Mouse (Mus musculus): ENCODE measurements at regions not wholly inside any gene's neighbourhood (a gene's known extent, or its start where the extent isn't known, plus 50 kb on each side); places are given as distances from the start of the nearest gene placed in this dataset.

DNA sequence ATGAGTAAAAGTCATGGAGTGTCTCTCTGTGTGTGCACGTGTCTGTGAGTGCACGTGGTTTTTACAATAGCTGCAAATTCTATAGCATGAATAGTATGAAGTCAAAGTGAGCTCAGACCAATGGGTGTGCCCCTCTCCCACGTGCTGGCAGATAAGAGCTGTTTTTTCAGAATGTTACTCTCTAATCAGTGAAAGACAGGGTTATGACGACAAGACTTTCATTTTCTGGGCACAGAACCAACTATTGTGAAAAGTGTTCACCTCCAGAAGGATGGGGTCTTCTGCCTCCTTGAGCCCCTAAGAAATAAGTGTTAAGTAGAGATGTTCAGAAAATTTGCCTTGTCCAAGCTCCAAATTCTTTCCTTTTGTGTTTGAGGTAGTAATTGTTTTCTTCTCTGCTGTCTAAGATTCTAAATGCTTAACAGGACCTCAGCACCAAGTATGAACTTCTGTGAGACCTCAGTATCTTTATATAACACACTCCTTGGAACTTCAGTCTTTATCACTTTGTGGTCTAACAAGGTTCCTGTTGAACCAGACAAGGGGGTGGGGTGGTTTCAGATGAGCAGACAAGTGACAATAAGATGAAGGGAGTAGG lies 182.8 kb upstream of the P2ry1 start:
- Histone ChIP-seq H3K9ac (ENCODE audit: low read depth, low read length) (no peak overlapping the region), H3K4me1 (replicated peaks; ENCODE audit: control insufficient read depth, insufficient read depth, low read length) (no peaks in the 10 kb centered on the region), H3K27ac (ENCODE audit: low read depth, low read length) (no peak overlapping the region), H3K4me3 (ENCODE audit: low read depth, low read length) (no peak overlapping the region), H3K36me3 (ENCODE audit: control insufficient read depth, insufficient read depth, low read length) (no peaks in the 10 kb centered on the region), H3K9me3 (ENCODE audit: control insufficient read depth, low read length) (no peaks in the 10 kb centered on the region), H3K27me3 (ENCODE audit: control insufficient read depth, insufficient read depth, low read length) (no peaks in the 10 kb centered on the region), H3K4me2 (replicated peaks; ENCODE audit: low read depth, low read length) (no peak overlapping the region)
- WGBS: 74% methylated on average over 4 of the region's 4 CpGs
- DNase-seq (ENCODE audit: low spot score): no peak
- ATAC-seq (ENCODE audit: low FRiP score): no peak

DNA sequence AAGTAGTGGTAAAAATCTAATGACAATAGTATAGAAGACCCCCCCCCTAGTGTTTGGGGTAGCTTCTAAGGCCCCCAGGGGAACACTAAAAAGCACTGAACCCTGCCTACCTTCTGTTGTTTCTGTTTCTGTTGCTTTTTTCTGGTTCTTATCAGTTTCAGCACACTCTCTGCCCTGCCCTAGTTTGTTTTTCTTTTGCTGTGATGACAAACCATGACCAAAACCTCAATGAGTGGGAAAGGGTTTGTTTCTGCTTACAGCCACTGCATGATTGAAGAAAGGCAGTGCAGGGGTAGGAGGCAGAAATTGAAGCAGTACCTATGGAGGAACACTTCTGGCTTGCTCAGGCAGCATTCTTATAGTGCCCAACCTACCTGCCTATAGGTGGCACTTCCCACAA lies 181.1 kb upstream of the P2ry1 start:
- H3K27ac ChIP-seq (ENCODE audit: low read depth, low read length): no peak overlapping the region
- H3K4me2 ChIP-seq (replicated peaks; ENCODE audit: low read depth, low read length): no peak overlapping the region
- H3K4me1 ChIP-seq (replicated peaks; ENCODE audit: control insufficient read depth, insufficient read depth, low read length): no peaks in the 10 kb centered on the region
- no peak overlapping the region for H3K9ac ChIP-seq (ENCODE audit: low read depth, low read length)
- H3K4me3 ChIP-seq (ENCODE audit: low read depth, low read length): no peak overlapping the region
- no peak for ATAC-seq (ENCODE audit: low FRiP score)
- DNase-seq (ENCODE audit: low spot score): no peak
- no peaks in the 10 kb centered on the region for H3K9me3 ChIP-seq (ENCODE audit: control insufficient read depth, low read length)
- no peaks in the 10 kb centered on the region for H3K27me3 ChIP-seq (ENCODE audit: control insufficient read depth, insufficient read depth, low read length)
- H3K36me3 ChIP-seq (ENCODE audit: control insufficient read depth, insufficient read depth, low read length): no peaks in the 10 kb centered on the region

DNA sequence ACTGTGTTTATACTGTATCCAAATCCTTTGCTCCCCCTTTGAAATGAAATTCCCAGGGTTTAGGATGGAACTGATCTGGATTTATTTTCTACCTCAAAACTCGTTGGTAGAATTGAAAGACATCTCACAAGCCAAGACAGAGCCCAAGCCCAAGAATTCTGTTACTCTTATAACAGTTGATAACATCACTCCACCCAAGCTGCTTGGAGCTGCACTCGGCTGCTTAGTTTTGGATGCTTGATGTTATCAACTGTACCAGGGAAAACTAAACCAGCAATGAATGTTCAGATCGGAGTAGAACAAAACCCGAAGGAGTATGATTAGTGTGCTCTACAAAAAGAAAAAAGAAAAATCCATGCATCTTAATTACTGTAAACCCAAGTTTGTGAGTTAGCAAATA lies 175.8 kb upstream of the P2ry1 start:
- no peaks in the 10 kb centered on the region for H3K27me3 ChIP-seq (ENCODE audit: control insufficient read depth, insufficient read depth, low read length)
- 84% methylated on average over 4 of the region's 4 CpGs for WGBS
- no peak overlapping the region for H3K4me3 ChIP-seq (ENCODE audit: low read depth, low read length)
- H3K36me3 ChIP-seq (ENCODE audit: control insufficient read depth, insufficient read depth, low read length): no peaks in the 10 kb centered on the region
- H3K4me1 ChIP-seq (replicated peaks; ENCODE audit: control insufficient read depth, insufficient read depth, low read length): no peaks in the 10 kb centered on the region
- no peak overlapping the region for H3K27ac ChIP-seq (ENCODE audit: low read depth, low read length)
- ATAC-seq (ENCODE audit: low FRiP score) (no peak), DNase-seq (ENCODE audit: low spot score) (no peak)
- H3K4me2 ChIP-seq (replicated peaks; ENCODE audit: low read depth, low read length): no peak overlapping the region
- no peaks in the 10 kb centered on the region for H3K9me3 ChIP-seq (ENCODE audit: control insufficient read depth, low read length)
- no peak overlapping the region for H3K9ac ChIP-seq (ENCODE audit: low read depth, low read length)

DNA sequence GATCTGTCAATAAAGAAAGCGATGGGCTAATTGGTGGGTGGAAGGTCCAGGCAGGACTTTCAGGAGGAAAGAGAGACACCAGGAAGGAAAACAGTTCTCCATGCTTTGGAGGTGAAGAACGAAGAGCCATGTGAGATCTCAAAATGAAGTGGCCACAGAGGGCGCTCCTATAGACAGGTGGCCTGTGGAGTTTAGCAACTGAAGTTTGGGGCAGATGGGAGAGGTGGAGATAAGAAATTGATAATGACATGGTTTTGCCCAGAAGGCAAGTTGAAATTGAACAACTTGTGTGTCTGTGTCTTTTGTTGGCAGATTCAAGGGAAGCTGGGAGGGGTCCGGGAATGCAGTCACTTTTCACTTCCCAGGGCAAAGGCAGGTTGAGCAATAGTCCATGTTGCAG lies 170.2 kb upstream of the P2ry1 start:
- WGBS: 81% methylated on average over 4 of the region's 4 CpGs
- no peak overlapping the region for H3K4me2 ChIP-seq (replicated peaks; ENCODE audit: low read depth, low read length)
- H3K9me3 ChIP-seq (ENCODE audit: control insufficient read depth, low read length): no peaks in the 10 kb centered on the region
- H3K9ac ChIP-seq (ENCODE audit: low read depth, low read length): no peak overlapping the region
- no peaks in the 10 kb centered on the region for H3K36me3 ChIP-seq (ENCODE audit: control insufficient read depth, insufficient read depth, low read length)
- H3K4me1 ChIP-seq (replicated peaks; ENCODE audit: control insufficient read depth, insufficient read depth, low read length): no peaks in the 10 kb centered on the region
- DNase-seq (ENCODE audit: low spot score) (no peak), ATAC-seq (ENCODE audit: low FRiP score) (no peak)
- no peaks in the 10 kb centered on the region for H3K27me3 ChIP-seq (ENCODE audit: control insufficient read depth, insufficient read depth, low read length)
- no peak overlapping the region for H3K4me3 ChIP-seq (ENCODE audit: low read depth, low read length)
- no peak overlapping the region for H3K27ac ChIP-seq (ENCODE audit: low read depth, low read length)

DNA sequence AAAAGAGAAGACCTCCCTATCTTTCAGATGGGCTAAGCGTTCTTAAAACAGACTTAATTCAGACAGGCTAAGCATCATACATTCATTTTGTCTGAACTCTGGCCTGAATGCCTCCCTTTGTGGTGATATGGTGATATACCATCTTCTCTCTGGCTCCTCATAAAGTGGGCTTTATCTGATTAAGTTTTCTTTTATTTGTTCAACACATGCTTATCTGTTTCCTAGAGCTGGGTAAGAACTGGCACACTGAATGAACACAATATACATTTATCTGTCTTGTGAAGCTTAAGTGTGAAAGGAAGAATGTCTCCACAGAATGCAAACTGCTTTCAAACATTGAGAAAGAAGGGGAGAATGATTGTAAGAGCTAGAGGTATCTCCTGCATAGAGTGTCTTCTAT lies 160.7 kb upstream of the P2ry1 start:
- DNase-seq (ENCODE audit: low spot score): no peak
- H3K4me2 ChIP-seq (replicated peaks; ENCODE audit: low read depth, low read length): no peak overlapping the region
- no peaks in the 10 kb centered on the region for H3K4me1 ChIP-seq (replicated peaks; ENCODE audit: control insufficient read depth, insufficient read depth, low read length)
- no peak overlapping the region for H3K4me3 ChIP-seq (ENCODE audit: low read depth, low read length)
- ATAC-seq (ENCODE audit: low FRiP score): no peak
- no peaks in the 10 kb centered on the region for H3K9me3 ChIP-seq (ENCODE audit: control insufficient read depth, low read length)
- H3K27ac ChIP-seq (ENCODE audit: low read depth, low read length): no peak overlapping the region
- H3K9ac ChIP-seq (ENCODE audit: low read depth, low read length): no peak overlapping the region
- 97% methylated on average over 1 of the region's 1 CpGs for WGBS
- H3K27me3 ChIP-seq (ENCODE audit: control insufficient read depth, insufficient read depth, low read length): no peaks in the 10 kb centered on the region
- H3K36me3 ChIP-seq (ENCODE audit: control insufficient read depth, insufficient read depth, low read length): no peaks in the 10 kb centered on the region

DNA sequence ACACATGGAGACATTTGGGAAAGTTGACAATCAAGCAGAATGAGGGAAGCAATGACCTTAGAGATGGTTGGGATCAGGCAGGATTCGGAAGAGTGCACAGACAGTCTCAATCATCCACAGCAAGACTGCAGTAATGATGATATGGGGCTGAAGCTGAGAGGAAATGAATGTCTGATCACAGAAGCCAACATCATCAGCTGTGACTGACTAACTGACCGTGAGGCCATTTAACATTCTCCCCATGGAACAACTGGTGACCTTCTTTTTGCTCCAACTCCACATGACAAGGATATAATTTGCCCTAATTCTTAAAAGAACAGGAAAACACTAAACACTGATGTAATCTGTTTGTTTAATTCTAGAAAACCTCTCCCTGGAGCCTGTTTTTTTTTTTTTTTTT lies 157.3 kb upstream of the P2ry1 start:
- no peaks in the 10 kb centered on the region for H3K36me3 ChIP-seq (ENCODE audit: control insufficient read depth, insufficient read depth, low read length)
- H3K4me3 ChIP-seq (ENCODE audit: low read depth, low read length): no peak overlapping the region
- no peak for DNase-seq (ENCODE audit: low spot score)
- no peak overlapping the region for H3K4me2 ChIP-seq (replicated peaks; ENCODE audit: low read depth, low read length)
- H3K4me1 ChIP-seq (replicated peaks; ENCODE audit: control insufficient read depth, insufficient read depth, low read length): no peaks in the 10 kb centered on the region
- H3K27ac ChIP-seq (ENCODE audit: low read depth, low read length): no peak overlapping the region
- no peaks in the 10 kb centered on the region for H3K27me3 ChIP-seq (ENCODE audit: control insufficient read depth, insufficient read depth, low read length)
- H3K9me3 ChIP-seq (ENCODE audit: control insufficient read depth, low read length): no peaks in the 10 kb centered on the region
- ATAC-seq (ENCODE audit: low FRiP score): no peak
- no peak overlapping the region for H3K9ac ChIP-seq (ENCODE audit: low read depth, low read length)
- 85% methylated on average over 2 of the region's 2 CpGs for WGBS

DNA sequence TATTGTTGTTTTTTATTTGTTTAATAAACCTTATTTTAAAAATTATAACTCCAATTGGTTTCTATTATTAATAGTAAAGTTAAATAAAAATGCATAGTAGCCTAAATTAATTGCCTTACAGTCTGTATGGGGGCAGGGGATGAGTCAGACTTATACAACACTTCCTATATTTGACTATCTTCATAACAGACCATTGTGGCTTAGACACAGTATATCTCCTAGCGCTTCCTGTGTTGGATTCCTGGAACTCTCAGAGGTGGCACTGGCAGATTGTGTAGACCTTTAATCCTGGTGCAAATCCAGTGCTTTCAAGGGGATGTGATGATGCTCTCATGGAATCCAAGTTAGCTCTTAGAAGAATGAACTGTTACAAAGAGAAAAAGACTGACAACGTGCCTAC lies 154.2 kb upstream of the P2ry1 start:
- H3K27ac ChIP-seq (ENCODE audit: low read depth, low read length): no peak overlapping the region
- no peak for ATAC-seq (ENCODE audit: low FRiP score)
- DNase-seq (ENCODE audit: low spot score): no peak
- no peak overlapping the region for H3K4me3 ChIP-seq (ENCODE audit: low read depth, low read length)
- H3K4me1 ChIP-seq (replicated peaks; ENCODE audit: control insufficient read depth, insufficient read depth, low read length): no peaks in the 10 kb centered on the region
- H3K9me3 ChIP-seq (ENCODE audit: control insufficient read depth, low read length): no peaks in the 10 kb centered on the region
- WGBS: 87% methylated on average over 2 of the region's 2 CpGs
- H3K9ac ChIP-seq (ENCODE audit: low read depth, low read length): no peak overlapping the region
- no peaks in the 10 kb centered on the region for H3K27me3 ChIP-seq (ENCODE audit: control insufficient read depth, insufficient read depth, low read length)
- no peak overlapping the region for H3K4me2 ChIP-seq (replicated peaks; ENCODE audit: low read depth, low read length)
- no peaks in the 10 kb centered on the region for H3K36me3 ChIP-seq (ENCODE audit: control insufficient read depth, insufficient read depth, low read length)

DNA sequence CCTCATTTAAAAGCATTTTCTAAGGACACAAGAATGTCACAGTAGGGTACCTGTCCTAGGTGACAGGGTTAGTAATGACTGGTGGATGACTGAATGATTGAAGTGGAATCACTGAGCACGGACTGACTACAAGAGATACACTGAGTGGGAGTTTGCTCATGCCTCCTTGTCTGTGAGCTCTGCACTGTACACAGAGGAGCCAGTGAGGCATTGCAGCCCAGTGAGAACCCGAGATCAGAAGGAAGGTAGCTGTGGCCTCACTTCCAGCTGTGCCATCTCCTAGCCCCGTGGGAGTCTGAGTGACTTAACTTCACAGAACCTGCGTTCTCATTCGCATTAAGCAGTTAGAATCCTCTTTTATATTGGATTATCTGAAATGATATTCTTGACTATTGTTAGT lies 148.8 kb upstream of the P2ry1 start:
- DNase-seq (ENCODE audit: low spot score) (no peak), ATAC-seq (ENCODE audit: low FRiP score) (no peak)
- no peaks in the 10 kb centered on the region for H3K27me3 ChIP-seq (ENCODE audit: control insufficient read depth, insufficient read depth, low read length)
- H3K9me3 ChIP-seq (ENCODE audit: control insufficient read depth, low read length): no peaks in the 10 kb centered on the region
- no peak overlapping the region for H3K9ac ChIP-seq (ENCODE audit: low read depth, low read length)
- no peaks in the 10 kb centered on the region for H3K4me1 ChIP-seq (replicated peaks; ENCODE audit: control insufficient read depth, insufficient read depth, low read length)
- no peak overlapping the region for H3K4me3 ChIP-seq (ENCODE audit: low read depth, low read length)
- H3K4me2 ChIP-seq (replicated peaks; ENCODE audit: low read depth, low read length): no peak overlapping the region
- no peaks in the 10 kb centered on the region for H3K36me3 ChIP-seq (ENCODE audit: control insufficient read depth, insufficient read depth, low read length)
- no peak overlapping the region for H3K27ac ChIP-seq (ENCODE audit: low read depth, low read length)
- WGBS: 51% methylated on average over 5 of the region's 5 CpGs

DNA sequence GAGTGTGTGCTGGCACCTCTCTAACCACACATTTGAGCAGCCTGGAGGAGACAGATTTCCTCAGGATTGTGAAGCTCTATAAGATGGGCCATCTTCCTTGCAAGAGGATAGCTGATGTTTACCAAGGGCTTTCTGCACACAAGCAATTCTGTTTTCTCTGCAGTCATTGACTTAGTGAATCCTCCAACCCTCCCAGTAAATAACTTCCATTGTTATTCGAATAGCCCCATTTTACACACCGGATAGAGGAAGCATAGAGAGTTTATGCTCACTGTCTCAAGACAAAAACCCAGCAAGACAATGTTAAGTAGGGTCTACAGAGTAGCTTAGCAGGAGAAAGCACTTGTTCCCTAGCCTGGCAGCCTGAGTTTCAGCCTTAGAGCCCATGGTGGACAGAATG lies 146.9 kb upstream of the P2ry1 start:
- Histone ChIP-seq H3K4me2 (replicated peaks; ENCODE audit: low read depth, low read length) (no peak overlapping the region), H3K36me3 (ENCODE audit: control insufficient read depth, insufficient read depth, low read length) (no peaks in the 10 kb centered on the region), H3K27ac (ENCODE audit: low read depth, low read length) (no peak overlapping the region), H3K9ac (ENCODE audit: low read depth, low read length) (no peak overlapping the region), H3K9me3 (ENCODE audit: control insufficient read depth, low read length) (no peaks in the 10 kb centered on the region), H3K4me3 (ENCODE audit: low read depth, low read length) (no peak overlapping the region), H3K4me1 (replicated peaks; ENCODE audit: control insufficient read depth, insufficient read depth, low read length) (no peaks in the 10 kb centered on the region), H3K27me3 (ENCODE audit: control insufficient read depth, insufficient read depth, low read length) (no peaks in the 10 kb centered on the region)
- ATAC-seq (ENCODE audit: low FRiP score) (no peak), DNase-seq (ENCODE audit: low spot score) (no peak)
- 52% methylated on average over 2 of the region's 2 CpGs for WGBS

Data from hindbrain, embryonic 11.5 days (tissue).